Mouse (Mus musculus): ENCODE measurements around the gene Rab19.
"Not testable (repeated sequence)": the region's sequence is repeated elsewhere in the genome, so short reads cannot be mapped to it uniquely, and the experiment has no call there.

The Rab19 gene

GRCm38 (mm10) chr6:39381125-39381880 lies at the start of gene Rab19:
TSS of gene Rab19 (plus strand) at chr6:39381175.
- no peak for DNase-seq (ENCODE audit: low spot score in 2 of 2)

GRCm38 (mm10) chr6:39331998-39332700 lies 48.8 kb upstream of the Rab19 start:
- no peak for DNase-seq (ENCODE audit: low spot score in 2 of 2)

- no peak for DNase-seq (ENCODE audit: low spot score in 2 of 2)
Measured at GRCm38 (mm10) chr6:39334224-39334623, 46.8 kb upstream of the Rab19 start.

- DNase-seq (ENCODE audit: low spot score in 2 of 2) = no peak
Measured at GRCm38 (mm10) chr6:39334873-39335272, 46.1 kb upstream of the Rab19 start.

GRCm38 (mm10) chr6:39338359-39338758 lies 42.6 kb upstream of the Rab19 start:
- DNase-seq (ENCODE audit: low spot score in 2 of 2) = no peak

- no peak for DNase-seq (ENCODE audit: low spot score in 2 of 2)
Measured at GRCm38 (mm10) chr6:39341798-39342197, 39.2 kb upstream of the Rab19 start.

- peak; percentile 87 to 88 for DNase-seq (ENCODE audit: low spot score in 2 of 2)
Measured at GRCm38 (mm10) chr6:39344020-39344419, 37.0 kb upstream of the Rab19 start.

- DNase-seq (ENCODE audit: low spot score in 2 of 2) = no peak
Measured at GRCm38 (mm10) chr6:39345430-39345829, 35.5 kb upstream of the Rab19 start.

GRCm38 (mm10) chr6:39346991-39347501 lies 33.9 kb upstream of the Rab19 start:
- no peak for DNase-seq (ENCODE audit: low spot score in 2 of 2)

- no peak for DNase-seq (ENCODE audit: low spot score in 2 of 2)
Measured at GRCm38 (mm10) chr6:39347880-39348814, 32.8 kb upstream of the Rab19 start.

- DNase-seq (ENCODE audit: low spot score in 2 of 2) = no peak
Measured at GRCm38 (mm10) chr6:39348946-39349345, 32.0 kb upstream of the Rab19 start.

GRCm38 (mm10) chr6:39359207-39359606 lies 21.8 kb upstream of the Rab19 start:
- DNase-seq (ENCODE audit: low spot score in 2 of 2) = not testable (repeated sequence)

- no peak for DNase-seq (ENCODE audit: low spot score in 2 of 2)
Measured at GRCm38 (mm10) chr6:39362684-39363083, 18.3 kb upstream of the Rab19 start.

GRCm38 (mm10) chr6:39369631-39370030 lies 11.3 kb upstream of the Rab19 start:
- DNase-seq (ENCODE audit: low spot score in 2 of 2) = no peak

- DNase-seq (ENCODE audit: low spot score in 2 of 2) = no peak
Measured at GRCm38 (mm10) chr6:39372042-39372441, 8.9 kb upstream of the Rab19 start.

- DNase-seq (ENCODE audit: low spot score in 2 of 2) = no peak
Measured at GRCm38 (mm10) chr6:39372727-39373126, 8.2 kb upstream of the Rab19 start.

- DNase-seq (ENCODE audit: low spot score in 2 of 2) = no peak
Measured at GRCm38 (mm10) chr6:39373301-39373955, 7.5 kb upstream of the Rab19 start.

- DNase-seq (ENCODE audit: low spot score in 2 of 2) = no peak
Measured at GRCm38 (mm10) chr6:39376775-39377174, 4.2 kb upstream of the Rab19 start.

- peak; percentile 90 to 92 for DNase-seq (ENCODE audit: low spot score in 2 of 2)
Measured at GRCm38 (mm10) chr6:39377311-39377827, 3.6 kb upstream of the Rab19 start, which contains the start of gene Slc37a3. TSS of gene Slc37a3 (minus strand) at chr6:39377675.

GRCm38 (mm10) chr6:39378161-39378835 lies 2.7 kb upstream of the Rab19 start:
- not testable (repeated sequence) for DNase-seq (ENCODE audit: low spot score in 2 of 2)
